Mouse (Mus musculus) urinary bladder, postnatal 14 days (tissue): ENCODE results near the gene Defa20.
"Not testable (repeated sequence)": the region's sequence is repeated elsewhere in the genome, so short reads cannot be mapped to it uniquely, and the experiment has no call there.

ENCODE experiments used
- DNase-seq: peaks from one replicate; pipeline ENCODE4 v3.0.0; 2021; ENCODE audit warnings: low spot score

The Defa20 gene

DNA sequence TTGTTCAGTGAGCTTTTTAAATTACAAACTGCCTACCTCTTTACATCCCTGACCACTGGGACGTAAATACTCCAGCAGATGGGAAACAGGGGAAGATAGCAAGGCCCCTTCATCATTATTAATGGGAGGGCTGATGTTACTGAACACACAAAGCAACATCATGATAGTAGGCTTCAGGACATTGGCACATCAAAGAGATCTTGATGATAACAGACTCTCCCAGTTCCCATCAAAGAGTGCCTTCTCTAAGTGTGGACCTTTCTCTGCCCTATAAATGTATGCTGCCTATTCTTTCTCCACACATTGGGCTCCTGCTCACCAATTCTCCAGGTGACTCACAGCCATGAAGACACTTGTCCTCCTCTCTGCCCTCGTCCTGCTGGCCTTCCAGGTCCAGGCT is at the start of gene Defa20:
Defa20 (plus strand) TSS at position 301 of the 400 bp plus-strand sequence.
- not testable (repeated sequence) for DNase-seq

DNA sequence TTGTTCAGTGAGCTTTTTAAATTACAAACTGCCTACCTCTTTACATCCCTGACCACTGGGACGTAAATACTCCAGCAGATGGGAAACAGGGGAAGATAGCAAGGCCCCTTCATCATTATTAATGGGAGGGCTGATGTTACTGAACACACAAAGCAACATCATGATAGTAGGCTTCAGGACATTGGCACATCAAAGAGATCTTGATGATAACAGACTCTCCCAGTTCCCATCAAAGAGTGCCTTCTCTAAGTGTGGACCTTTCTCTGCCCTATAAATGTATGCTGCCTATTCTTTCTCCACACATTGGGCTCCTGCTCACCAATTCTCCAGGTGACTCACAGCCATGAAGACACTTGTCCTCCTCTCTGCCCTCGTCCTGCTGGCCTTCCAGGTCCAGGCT is 19.7 kb downstream of the Defa20 start, which contains the start of gene Defa32:
Defa32 (plus strand) TSS at position 301 of the 400 bp plus-strand sequence.
- not testable (repeated sequence) for DNase-seq
